Mouse (Mus musculus) ES-E14 (cell line): ENCODE data around the gene Asap2.
"Not testable (repeated sequence)": the region's sequence is repeated elsewhere in the genome, so short reads cannot be mapped to it uniquely, and the experiment has no call there.

Source experiments
- CHD2 ChIP-seq: IDR thresholded peaks from 2 replicates; pipeline ENCODE4 v1.6.1; 2014; ENCODE audit warnings: mild to moderate bottlenecking, low read depth, low read length, inconsistent platforms
- HCFC1 ChIP-seq: IDR thresholded peaks from 2 replicates; pipeline ENCODE4 v1.6.1; 2012; ENCODE audit warnings: low read length, inconsistent platforms, borderline replicate concordance; ENCODE audit not compliant: insufficient read depth
- MAFK ChIP-seq: IDR thresholded peaks from 2 replicates; pipeline ENCODE4 v1.6.1; 2014; ENCODE audit warnings: mild to moderate bottlenecking, low read depth, low read length, inconsistent platforms; ENCODE audit not compliant: insufficient read depth
- ZC3H11A ChIP-seq: IDR thresholded peaks from 2 replicates; pipeline ENCODE4 v1.6.1; 2012; ENCODE audit warnings: low read depth, mild to moderate bottlenecking, inconsistent platforms, low read length, borderline replicate concordance
- ZNF384 ChIP-seq: IDR thresholded peaks from 2 replicates; pipeline ENCODE4 v1.6.1; 2012; ENCODE audit warnings: low read depth, low read length, inconsistent platforms

- TF ChIP-seq MAFK, CHD2, HCFC1, ZNF384, ZC3H11A: not testable (repeated sequence)
Observed at GRCm38 (mm10) chr12:20990132-20990531, at the start of gene Asap2.
